ENCODE assay signal across 9 mouse cellular contexts in genomic region chr3:95696360-95696759, GRCm38 (mm10). TPM values are rescaled to one million over a fixed set of nuclear protein-coding genes. Genes with fewer than 3 reads are reported as not detected.
A peak's percentile ranks its signal among the peaks of the same experiment; 100 is the strongest.
DNase-seq lines count a peak whose midpoint lies in the region; ATAC-seq and TF ChIP-seq lines count a peak whose summit lies in the region.
"Had no signal": no experiment of that assay in that cellular context is flagged by ENCODE, and none has a peak within 500 bp of the region (broad histone marks: within the 10 kb centered on the region; RNA-seq: fewer than 3 reads in every experiment).

No protein-coding gene starts in this region.

- 0 out of 2 replicates have a peak overlapping the region, but pooled peaks have one; percentile 13 for H3K9ac ChIP-seq in heart, embryonic 14.5 days (ENCODE audit: low read length)
- 0 out of 2 replicates have a peak overlapping the region, but pooled peaks have one; percentile 6 for H3K9ac ChIP-seq in embryonic facial prominence, embryonic 13.5 days
- H3K9ac ChIP-seq in lung, postnatal 0 days (replicated peaks; ENCODE audit: low read depth): no peak overlapping the region
- H3K9ac ChIP-seq in intestine, embryonic 15.5 days: no peak overlapping the region
- H3K9ac ChIP-seq: neural tube, embryonic 13.5 days had no signal

- TF ChIP-seq EP300 in lung, postnatal 0 days (IDR thresholded peaks at IDR 0.05): peak; percentile 75

- intact Hi-C loops in left cerebral cortex, postnatal 14 days (cut with DNase I): no loop called here

- H3K9me3 ChIP-seq in heart, embryonic 14.5 days (ENCODE audit: control insufficient read depth, low read length): no peaks in the 10 kb centered on the region
- no peaks in the 10 kb centered on the region; the same call in 1 of the 2 replicates for H3K9me3 ChIP-seq in embryonic facial prominence, embryonic 13.5 days
- no peaks in the 10 kb centered on the region for H3K9me3 ChIP-seq in lung, postnatal 0 days (ENCODE audit: low read length)
- no peaks in the 10 kb centered on the region for H3K9me3 ChIP-seq in intestine, embryonic 15.5 days
- H3K9me3 ChIP-seq: neural tube, embryonic 13.5 days had no signal

- H3K27me3 ChIP-seq in heart, embryonic 14.5 days (ENCODE audit: control insufficient read depth, insufficient read depth, low read length): no peaks in the 10 kb centered on the region
- H3K27me3 ChIP-seq in embryonic facial prominence, embryonic 13.5 days: no peaks in the 10 kb centered on the region
- H3K27me3 ChIP-seq in lung, postnatal 0 days (replicated peaks; ENCODE audit: insufficient read depth, low read length): no peaks in the 10 kb centered on the region
- no peaks in the 10 kb centered on the region for H3K27me3 ChIP-seq in intestine, embryonic 15.5 days (replicated peaks)
- H3K27me3 ChIP-seq: neural tube, embryonic 13.5 days had no signal

- H3K27ac ChIP-seq in heart, embryonic 14.5 days (replicated peaks in 1 of 2; ENCODE audit: control insufficient read depth in 1 of 2, insufficient read depth in 1 of 2, low read depth in 2 of 2, low read length in 2 of 2): peak overlapping the region; percentile 68 to 88
- no peak overlapping the region; the same call in 1 of the 2 replicates for H3K27ac ChIP-seq in embryonic facial prominence, embryonic 13.5 days
- H3K27ac ChIP-seq in lung, postnatal 0 days (ENCODE audit: low read length): peak overlapping the region; percentile 74
- H3K27ac ChIP-seq in intestine, embryonic 15.5 days: no peak overlapping the region
- H3K27ac ChIP-seq: neural tube, embryonic 13.5 days had no signal

- H3K4me3 ChIP-seq in heart, embryonic 14.5 days (ENCODE audit: control insufficient read depth in 1 of 2, insufficient read depth in 1 of 2, low read depth in 1 of 2, low read length in 2 of 2): no peak overlapping the region
- no peak overlapping the region for H3K4me3 ChIP-seq in embryonic facial prominence, embryonic 13.5 days
- no peak overlapping the region for H3K4me3 ChIP-seq in lung, postnatal 0 days (ENCODE audit: low read depth, low read length)
- H3K4me3 ChIP-seq in intestine, embryonic 15.5 days (replicated peaks): no peak overlapping the region
- H3K4me3 ChIP-seq: neural tube, embryonic 13.5 days had no signal

- no peaks in the 10 kb centered on the region for H3K36me3 ChIP-seq in heart, embryonic 14.5 days (ENCODE audit: control insufficient read depth, insufficient read depth, low read length)
- 0 out of 2 replicates have a peak, but pooled peaks cover 3% of the 10 kb centered on the region for H3K36me3 ChIP-seq in embryonic facial prominence, embryonic 13.5 days
- no peaks in the 10 kb centered on the region for H3K36me3 ChIP-seq in lung, postnatal 0 days (ENCODE audit: insufficient read depth, low read length)
- H3K36me3 ChIP-seq in intestine, embryonic 15.5 days: no peaks in the 10 kb centered on the region

- no peak for ATAC-seq in heart, embryonic 14.5 days (ENCODE audit: insufficient number of reproducible peaks, insufficient read depth, low FRiP score, low read depth)
- ATAC-seq in embryonic facial prominence, embryonic 13.5 days (ENCODE audit: insufficient number of reproducible peaks, insufficient read depth, low FRiP score, low TSS enrichment, low read depth): no peak
- peak; percentile 74 for ATAC-seq in lung, postnatal 0 days
- ATAC-seq in erythroid progenitor cell, adult 5-6 weeks (replicated peaks; ENCODE audit: low FRiP score, poor library complexity, severe bottlenecking): no peak
- no peak for ATAC-seq in intestine, embryonic 15.5 days

- TF ChIP-seq CTCF in lung, postnatal 0 days (IDR thresholded peaks at IDR 0.05): no peak

- no peak overlapping the region for H3K4me2 ChIP-seq in heart, embryonic 14.5 days (ENCODE audit: low read length)
- no peak overlapping the region for H3K4me2 ChIP-seq in embryonic facial prominence, embryonic 13.5 days
- H3K4me2 ChIP-seq in lung, postnatal 0 days (replicated peaks; ENCODE audit: low read depth, low read length): no peak overlapping the region
- no peak overlapping the region for H3K4me2 ChIP-seq in intestine, embryonic 15.5 days (replicated peaks)
- H3K4me2 ChIP-seq: neural tube, embryonic 13.5 days had no signal

- no peak for DNase-seq in heart, adult 18-20 months
- peak; percentile 80 for DNase-seq in Muller cell, postnatal 12 days (ENCODE audit: inconsistent ontology term)
- peak; percentile 88 for DNase-seq in lung, postnatal 0 days (ENCODE audit: low spot score)
- no peak for DNase-seq in left cerebral cortex, postnatal 14 days (ENCODE audit: low spot score in 2 of 2)

- peaks cover 42 to 63% of the 10 kb centered on the region in 2 experiments for H3K4me1 ChIP-seq in heart, embryonic 14.5 days (ENCODE audit: control insufficient read depth in 2 of 2, insufficient read depth in 2 of 2, low read length in 2 of 2)
- H3K4me1 ChIP-seq in embryonic facial prominence, embryonic 13.5 days: peaks cover 24% of the 10 kb centered on the region
- H3K4me1 ChIP-seq in lung, postnatal 0 days (ENCODE audit: insufficient read depth, low read depth, low read length): peaks cover 32% of the 10 kb centered on the region; the same call in 1 of the 2 replicates
- peaks cover 24% of the 10 kb centered on the region for H3K4me1 ChIP-seq in intestine, embryonic 15.5 days (replicated peaks)

- 9% methylated on average over 7 of the region's 7 CpGs for WGBS in heart, embryonic 14.5 days
- 13% methylated on average over 7 of the region's 7 CpGs for WGBS in embryonic facial prominence, embryonic 13.5 days
- WGBS in lung, postnatal 0 days: 32% methylated on average over 7 of the region's 7 CpGs
- 15% methylated on average over 7 of the region's 7 CpGs for WGBS in intestine, embryonic 15.5 days

RNA-seq across cellular contexts. Expression of gene Adamtsl4, which starts 8.6 kb away (rescaled TPM):
- 6.3 and 7.0 TPM in 2 replicates for polyA plus RNA-seq in heart, embryonic 14.5 days (2014; fragmentation: Nextera tagmentation; extraction: Ambion mirVana)
- total RNA-seq in heart, adult 18-20 months (2021): 10 to 100 TPM; 39.1 to 40.6 TPM
- polyA plus RNA-seq in embryonic facial prominence, embryonic 13.5 days (2015; fragmentation: Nextera tagmentation; extraction: Ambion mirVana): 1.7 and 1.9 TPM in 2 replicates
- polyA plus RNA-seq in lung, postnatal 0 days (2015; fragmentation: Nextera tagmentation; extraction: Ambion mirVana): 11.8 and 13.2 TPM in 2 replicates
- 0.84 TPM in 1 of 2 replicates, not detected in the other for total RNA-seq in erythroid progenitor cell, adult 5-6 weeks (2015; ENCODE audit: low replicate concordance)
- total RNA-seq in erythroid progenitor cell, adult 5-6 weeks (2017; ENCODE audit: low replicate concordance): 0.39 and 1.2 TPM in 2 replicates
- total RNA-seq in left cerebral cortex, postnatal 14 days (2021): 1 to 10 TPM; 2.0 TPM
- polyA plus RNA-seq in intestine, embryonic 15.5 days (2015; fragmentation: Nextera tagmentation; extraction: Ambion mirVana): 2.3 and 3.0 TPM in 2 replicates

RNA-seq across cellular contexts. Expression of gene Mcl1, which starts 37.8 kb away (rescaled TPM):
- polyA plus RNA-seq in heart, embryonic 14.5 days (2014; fragmentation: Nextera tagmentation; extraction: Ambion mirVana): 54.3 and 57.2 TPM in 2 replicates
- 100 to 1,000 TPM; 159 to 167 TPM for total RNA-seq in heart, adult 18-20 months (2021)
- 45.4 and 47.7 TPM in 2 replicates for polyA plus RNA-seq in embryonic facial prominence, embryonic 13.5 days (2015; fragmentation: Nextera tagmentation; extraction: Ambion mirVana)
- polyA plus RNA-seq in lung, postnatal 0 days (2015; fragmentation: Nextera tagmentation; extraction: Ambion mirVana): 99.6 and 101 TPM in 2 replicates
- 161 and 212 TPM in 2 replicates for total RNA-seq in erythroid progenitor cell, adult 5-6 weeks (2015; ENCODE audit: low replicate concordance)
- 104 and 138 TPM in 2 replicates for total RNA-seq in erythroid progenitor cell, adult 5-6 weeks (2017; ENCODE audit: low replicate concordance)
- total RNA-seq in left cerebral cortex, postnatal 14 days (2021): 10 to 100 TPM; 58.6 to 69.2 TPM
- 50.5 and 52.3 TPM in 2 replicates for polyA plus RNA-seq in intestine, embryonic 15.5 days (2015; fragmentation: Nextera tagmentation; extraction: Ambion mirVana)

RNA-seq across cellular contexts. Expression of gene Ecm1, which starts 43.0 kb away (rescaled TPM):
- polyA plus RNA-seq in heart, embryonic 14.5 days (2014; fragmentation: Nextera tagmentation; extraction: Ambion mirVana): 62.7 and 66.1 TPM in 2 replicates
- 10 to 100 TPM; 46.4 to 52.7 TPM for total RNA-seq in heart, adult 18-20 months (2021)
- 5.9 and 6.6 TPM in 2 replicates for polyA plus RNA-seq in embryonic facial prominence, embryonic 13.5 days (2015; fragmentation: Nextera tagmentation; extraction: Ambion mirVana)
- 94.3 and 107 TPM in 2 replicates for polyA plus RNA-seq in lung, postnatal 0 days (2015; fragmentation: Nextera tagmentation; extraction: Ambion mirVana)
- total RNA-seq in erythroid progenitor cell, adult 5-6 weeks (2015; ENCODE audit: low replicate concordance): 6.5 TPM in 1 of 2 replicates, not detected in the other
- not detected in 2 replicates for total RNA-seq in erythroid progenitor cell, adult 5-6 weeks (2017; ENCODE audit: low replicate concordance)
- 10 to 100 TPM; 11.4 to 13.2 TPM for total RNA-seq in left cerebral cortex, postnatal 14 days (2021)
- polyA plus RNA-seq in intestine, embryonic 15.5 days (2015; fragmentation: Nextera tagmentation; extraction: Ambion mirVana): 20.2 and 20.9 TPM in 2 replicates

Comparison
In these comparisons a context has a peak if more than half of its experiments do, and no peak if none do; other contexts are left out.
1. H3K27ac ChIP-seq: peak in heart, embryonic 14.5 days (2 of 2) and lung, postnatal 0 days (single experiment); none in embryonic facial prominence, embryonic 13.5 days (single experiment) and intestine, embryonic 15.5 days (single experiment).
2. H3K9ac ChIP-seq: peak in heart, embryonic 14.5 days (single experiment) and embryonic facial prominence, embryonic 13.5 days (single experiment); none in lung, postnatal 0 days (single experiment) and intestine, embryonic 15.5 days (single experiment).
3. DNase-seq: peak in Muller cell, postnatal 12 days (single experiment) and lung, postnatal 0 days (single experiment); none in heart, adult 18-20 months (0 of 2) and left cerebral cortex, postnatal 14 days (0 of 2).